In the genomic region with DNA sequence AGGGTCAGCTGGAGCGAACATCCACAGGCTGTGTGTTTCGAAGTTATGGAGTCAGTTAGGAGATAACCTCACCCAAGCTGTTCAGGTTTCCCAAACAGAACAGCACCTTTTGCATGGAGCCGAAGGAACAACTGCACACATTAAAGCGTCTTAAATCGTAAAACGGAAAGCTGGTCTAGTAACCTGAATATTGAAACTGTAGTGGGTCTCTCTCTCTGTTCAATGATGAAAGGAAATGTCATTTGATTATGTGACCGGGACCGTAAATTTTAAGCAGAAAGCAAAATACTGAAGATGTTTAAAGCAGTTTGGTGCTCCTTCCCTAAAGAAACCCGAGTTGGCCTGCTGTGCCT, we compare ENCODE assay signal across 7 mouse cellular contexts. TPM values are rescaled to one million over a fixed set of nuclear protein-coding genes. Genes with fewer than 3 reads are reported as not detected.
DNase-seq lines count a peak whose midpoint lies in the region; ATAC-seq and TF ChIP-seq lines count a peak whose summit lies in the region.

No protein-coding gene starts in this region.

- ATAC-seq in lung, embryonic 15.5 days (ENCODE audit: borderline replicate concordance, extremely low read depth, low FRiP score, low TSS enrichment), result no peak
- ATAC-seq in embryonic facial prominence, embryonic 14.5 days (ENCODE audit: low read depth), result no peak

- 0 out of 2 replicates have a peak, but pooled peaks cover 3% of the 10 kb centered on the region for H3K36me3 ChIP-seq in lung, embryonic 15.5 days
- peaks cover 20% of the 10 kb centered on the region for H3K36me3 ChIP-seq in embryonic facial prominence, embryonic 14.5 days (ENCODE audit: control insufficient read depth, insufficient read depth, low read length)
- peaks cover 43% of the 10 kb centered on the region for H3K36me3 ChIP-seq in limb, embryonic 10.5 days
- H3K36me3 ChIP-seq in small intestine, adult 2 months (ENCODE audit: control insufficient read depth, insufficient read depth, low read length), result no peaks in the 10 kb centered on the region; the same call in none of the 2 replicates

- no peak overlapping the region; the same call in 1 of the 2 replicates for H3K27ac ChIP-seq in lung, embryonic 15.5 days
- peak overlapping the region; percentile 97; the same call in 1 of the 2 replicates for H3K27ac ChIP-seq in embryonic facial prominence, embryonic 14.5 days (replicated peaks; ENCODE audit: low read depth, low read length)
- peak overlapping the region; percentile 98; the same call in 1 of the 2 replicates for H3K27ac ChIP-seq in limb, embryonic 10.5 days
- H3K27ac ChIP-seq in small intestine, adult 2 months (ENCODE audit: insufficient read depth, low read depth, low read length), result peak overlapping the region; percentile 53

- H3K4me3 ChIP-seq in lung, embryonic 15.5 days, result peak overlapping the region; percentile 98
- peak overlapping the region; percentile 98 for H3K4me3 ChIP-seq in embryonic facial prominence, embryonic 14.5 days (ENCODE audit: low read depth, low read length)
- H3K4me3 ChIP-seq in limb, embryonic 10.5 days, result peak overlapping the region; percentile 98
- peak overlapping the region; percentile 84 for H3K4me3 ChIP-seq in small intestine, adult 2 months (ENCODE audit: low read depth, low read length)

- no peaks in the 10 kb centered on the region for H3K27me3 ChIP-seq in lung, embryonic 15.5 days
- no peaks in the 10 kb centered on the region for H3K27me3 ChIP-seq in embryonic facial prominence, embryonic 14.5 days (replicated peaks; ENCODE audit: control insufficient read depth, insufficient read depth, low read length)
- H3K27me3 ChIP-seq in limb, embryonic 10.5 days (ENCODE audit: low read depth, poor library complexity, severe bottlenecking), result no peaks in the 10 kb centered on the region
- H3K27me3 ChIP-seq in small intestine, adult 2 months (ENCODE audit: control insufficient read depth, insufficient read depth, low read length), result no peaks in the 10 kb centered on the region

- peak overlapping the region; percentile 71 for H3K4me2 ChIP-seq in lung, embryonic 15.5 days
- peak overlapping the region; percentile 71 for H3K4me2 ChIP-seq in embryonic facial prominence, embryonic 14.5 days (ENCODE audit: low read depth, low read length)

- H3K9ac ChIP-seq in lung, embryonic 15.5 days, result peak overlapping the region; percentile 97
- peak overlapping the region; percentile 98 for H3K9ac ChIP-seq in embryonic facial prominence, embryonic 14.5 days (ENCODE audit: low read depth, low read length)

- TF ChIP-seq POLR2A in small intestine, adult 2 months (IDR thresholded peaks at IDR 0.05; ENCODE audit: low read depth, low read length), result no peak

- WGBS in lung, embryonic 15.5 days, result 13% methylated on average over 9 of the region's 9 CpGs
- WGBS in embryonic facial prominence, embryonic 14.5 days, result 9% methylated on average over 9 of the region's 9 CpGs
- 25% methylated on average over 9 of the region's 9 CpGs for WGBS in limb, embryonic 10.5 days
- 2% methylated on average over 9 of the region's 9 CpGs for WGBS in small intestine, adult 2 months

- TF ChIP-seq CTCF in small intestine, adult 2 months (IDR thresholded peaks at IDR 0.05; ENCODE audit: extremely low read depth, insufficient read length, insufficient replicate concordance, low read depth, low read length), result no peak

- peaks cover 8% of the 10 kb centered on the region for H3K4me1 ChIP-seq in lung, embryonic 15.5 days
- peaks cover 14% of the 10 kb centered on the region; the same call in 1 of the 2 replicates for H3K4me1 ChIP-seq in embryonic facial prominence, embryonic 14.5 days (ENCODE audit: control insufficient read depth, insufficient read depth, low read length)
- H3K4me1 ChIP-seq in limb, embryonic 10.5 days, result peaks cover 11% of the 10 kb centered on the region
- H3K4me1 ChIP-seq in small intestine, adult 2 months (ENCODE audit: control insufficient read depth, insufficient read depth, insufficient read length, low read length), result peaks cover 3% of the 10 kb centered on the region

- no peaks in the 10 kb centered on the region for H3K9me3 ChIP-seq in lung, embryonic 15.5 days
- no peaks in the 10 kb centered on the region for H3K9me3 ChIP-seq in embryonic facial prominence, embryonic 14.5 days (ENCODE audit: control insufficient read depth, low read length)
- no peaks in the 10 kb centered on the region for H3K9me3 ChIP-seq in limb, embryonic 10.5 days (replicated peaks)

- DNase-seq in lung, postnatal 25 days (ENCODE audit: low spot score), result no peak
- DNase-seq in embryonic facial prominence, embryonic 14.5 days (ENCODE audit: low spot score), result no peak
- no peak for DNase-seq in limb, embryonic 10.5 days (ENCODE audit: low spot score)
- no peak for DNase-seq in urinary bladder, postnatal 10 days (ENCODE audit: low spot score)
- DNase-seq in spleen, postnatal 4 days (ENCODE audit: low spot score in 2 of 2), result no peak

RNA-seq across cellular contexts. Expression of gene Ggps1, which starts 1.7 kb away (rescaled TPM):
- 47.7 and 48.2 TPM in 2 replicates for polyA plus RNA-seq in lung, embryonic 15.5 days (2015; fragmentation: Nextera tagmentation; extraction: Ambion mirVana)
- 50.2 and 57.4 TPM in 2 replicates for polyA plus RNA-seq in embryonic facial prominence, embryonic 14.5 days (2014; fragmentation: Nextera tagmentation; extraction: Ambion mirVana)
- 52.4 and 53.9 TPM in 2 replicates for polyA plus RNA-seq in limb, embryonic 10.5 days (2016; fragmentation: Nextera tagmentation; extraction: Ambion mirVana)
- 1.4 and 2.4 TPM in 2 replicates for polyA plus RNA-seq in small intestine, adult 2 months (2012; rRNA removed)

RNA-seq across cellular contexts. Expression of gene Arid4b, which starts 2.0 kb away (rescaled TPM):
- 55.2 and 65.2 TPM in 2 replicates for polyA plus RNA-seq in lung, embryonic 15.5 days (2015; fragmentation: Nextera tagmentation; extraction: Ambion mirVana)
- 50.0 and 60.8 TPM in 2 replicates for polyA plus RNA-seq in embryonic facial prominence, embryonic 14.5 days (2014; fragmentation: Nextera tagmentation; extraction: Ambion mirVana)
- polyA plus RNA-seq in limb, embryonic 10.5 days (2016; fragmentation: Nextera tagmentation; extraction: Ambion mirVana), result 63.3 and 80.1 TPM in 2 replicates
- 1.7 and 2.9 TPM in 2 replicates for polyA plus RNA-seq in small intestine, adult 2 months (2012; rRNA removed)

RNA-seq across cellular contexts. Expression of gene Tbce, which starts 25.6 kb away (rescaled TPM):
- polyA plus RNA-seq in lung, embryonic 15.5 days (2015; fragmentation: Nextera tagmentation; extraction: Ambion mirVana), result 52.4 and 59.7 TPM in 2 replicates
- 47.5 and 54.6 TPM in 2 replicates for polyA plus RNA-seq in embryonic facial prominence, embryonic 14.5 days (2014; fragmentation: Nextera tagmentation; extraction: Ambion mirVana)
- 48.2 and 54.3 TPM in 2 replicates for polyA plus RNA-seq in limb, embryonic 10.5 days (2016; fragmentation: Nextera tagmentation; extraction: Ambion mirVana)
- 1.9 and 5.2 TPM in 2 replicates for polyA plus RNA-seq in small intestine, adult 2 months (2012; rRNA removed)

Comparison
In these comparisons a context has a peak if more than half of its experiments do, and no peak if none do; other contexts are left out.
1. RNA of gene Ggps1, which starts 1.7 kb away (polyA plus RNA-seq): 52.4 to 53.9 TPM in limb, embryonic 10.5 days, 50.2 to 57.4 TPM in embryonic facial prominence, embryonic 14.5 days and 47.7 to 48.2 TPM in lung, embryonic 15.5 days; 1.4 to 2.4 TPM in small intestine, adult 2 months; every median in the first group is over 10 times any median in the second.
2. RNA of gene Arid4b, which starts 2.0 kb away (polyA plus RNA-seq): 63.3 to 80.1 TPM in limb, embryonic 10.5 days, 55.2 to 65.2 TPM in lung, embryonic 15.5 days and 50.0 to 60.8 TPM in embryonic facial prominence, embryonic 14.5 days; 1.7 to 2.9 TPM in small intestine, adult 2 months; every median in the first group is over 10 times any median in the second.
3. Peak in every context shown above with its lines, with median percentiles within 50 percentile points of each other: H3K4me3 ChIP-seq.